Mouse (Mus musculus) heart, adult 2 months (tissue): ENCODE results near the gene Grin2c.

ENCODE experiments used
- CTCF ChIP-seq: fragments of 200-600 bp; IDR thresholded peaks from 2 replicates; pipeline ENCODE4 v1.8.1; 2022; ENCODE audit warnings: antibody characterized with exemption, mild to moderate bottlenecking, moderate library complexity
- POLR2A ChIP-seq: fragments of 200-500 bp; IDR thresholded peaks from 2 replicates; pipeline ENCODE4 v1.6.1; 2011; ENCODE audit warnings: mild to moderate bottlenecking, low read depth, low read length, control low read depth; ENCODE audit not compliant: insufficient read depth

GRCm38 (mm10) chr11:115227640-115228039, 39.4 kb downstream of the Grin2c start:
- TF ChIP-seq POLR2A, result no peak
- no peak for TF ChIP-seq CTCF
